Mouse (Mus musculus): ENCODE measurements around the gene Adar.

Gene Adar

DNA sequence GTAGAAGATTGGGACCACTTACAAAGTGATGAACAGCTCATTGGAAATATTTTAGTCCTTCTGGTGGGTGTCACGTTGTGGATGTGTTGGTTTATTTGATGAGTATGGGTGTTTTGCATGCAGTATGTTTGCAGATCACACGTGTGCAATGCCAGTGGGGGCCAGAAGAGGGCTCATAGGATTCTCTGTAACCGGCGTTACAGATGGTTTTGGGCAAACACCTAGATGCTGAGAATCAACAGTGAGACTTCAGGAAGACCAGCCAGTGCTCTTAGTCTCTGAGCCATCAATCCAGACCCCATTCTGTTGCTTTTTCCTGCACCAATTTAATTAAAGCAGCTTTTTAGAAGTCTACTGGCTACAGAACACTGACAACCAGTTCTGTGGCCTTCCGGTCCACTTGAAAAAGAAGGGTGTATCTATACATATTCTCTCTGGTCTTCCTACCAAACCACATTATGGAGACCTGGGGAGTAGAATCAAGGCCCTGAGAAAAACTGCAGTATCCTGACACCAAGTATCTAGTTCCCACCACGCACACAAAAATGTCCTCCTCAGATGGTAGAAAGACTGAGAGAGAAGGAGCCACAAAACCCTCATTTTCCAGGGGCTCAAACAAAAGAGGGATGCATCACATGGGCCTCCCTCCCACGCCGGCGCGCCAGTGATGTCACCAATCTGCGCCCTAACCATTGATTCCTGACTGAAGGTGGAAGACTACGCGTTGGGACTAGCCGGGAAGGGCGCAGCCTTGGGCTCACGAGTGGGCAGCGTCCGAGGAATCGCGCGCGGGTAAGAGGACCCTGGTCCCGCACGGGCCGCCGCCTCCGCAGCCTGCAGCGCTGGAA, at the start of gene Adar:
Adar (plus strand) TSS at position 664 of the 848 bp plus-strand sequence.
- peak; percentile 69 for DNase-seq

DNA sequence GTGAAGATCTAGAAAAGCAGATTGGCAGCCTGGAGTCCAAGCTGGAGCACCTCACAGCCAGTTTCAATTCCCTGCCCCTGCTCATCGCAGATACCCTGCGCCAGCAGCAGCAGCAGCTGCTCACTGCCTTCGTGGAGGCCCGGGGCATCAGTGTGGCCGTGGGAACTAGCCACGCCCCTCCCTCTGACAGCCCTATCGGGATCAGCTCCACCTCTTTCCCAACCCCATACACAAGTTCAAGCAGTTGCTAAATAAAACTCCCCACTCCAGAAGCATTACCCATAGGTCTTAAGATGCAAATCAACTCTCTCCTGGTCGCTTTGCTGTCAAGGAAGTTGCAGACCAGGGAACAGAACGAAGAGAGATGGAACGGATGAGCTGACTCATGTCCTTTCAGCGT, 47.7 kb upstream of the Adar start:
- no peak for DNase-seq

DNA sequence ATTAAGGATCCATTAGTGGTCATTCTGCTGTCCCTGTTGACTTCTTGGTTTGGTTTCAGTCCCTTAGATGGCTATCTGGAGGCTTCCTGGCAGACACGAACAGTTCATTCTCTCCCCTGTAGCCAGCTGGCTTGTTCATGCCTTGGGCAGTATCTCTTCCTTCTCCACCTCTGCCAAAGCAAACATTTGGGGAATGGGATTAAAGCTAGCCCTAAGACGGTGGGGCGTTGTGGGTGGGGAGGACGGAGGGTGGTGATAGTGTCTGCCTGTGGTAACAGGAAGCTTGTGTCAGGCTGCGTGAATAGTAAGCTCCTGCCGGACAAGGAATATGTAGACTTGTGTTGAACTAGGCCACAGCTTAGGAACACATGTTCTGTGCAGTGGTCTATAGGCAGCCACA, 43.5 kb upstream of the Adar start:
- no peak for DNase-seq

DNA sequence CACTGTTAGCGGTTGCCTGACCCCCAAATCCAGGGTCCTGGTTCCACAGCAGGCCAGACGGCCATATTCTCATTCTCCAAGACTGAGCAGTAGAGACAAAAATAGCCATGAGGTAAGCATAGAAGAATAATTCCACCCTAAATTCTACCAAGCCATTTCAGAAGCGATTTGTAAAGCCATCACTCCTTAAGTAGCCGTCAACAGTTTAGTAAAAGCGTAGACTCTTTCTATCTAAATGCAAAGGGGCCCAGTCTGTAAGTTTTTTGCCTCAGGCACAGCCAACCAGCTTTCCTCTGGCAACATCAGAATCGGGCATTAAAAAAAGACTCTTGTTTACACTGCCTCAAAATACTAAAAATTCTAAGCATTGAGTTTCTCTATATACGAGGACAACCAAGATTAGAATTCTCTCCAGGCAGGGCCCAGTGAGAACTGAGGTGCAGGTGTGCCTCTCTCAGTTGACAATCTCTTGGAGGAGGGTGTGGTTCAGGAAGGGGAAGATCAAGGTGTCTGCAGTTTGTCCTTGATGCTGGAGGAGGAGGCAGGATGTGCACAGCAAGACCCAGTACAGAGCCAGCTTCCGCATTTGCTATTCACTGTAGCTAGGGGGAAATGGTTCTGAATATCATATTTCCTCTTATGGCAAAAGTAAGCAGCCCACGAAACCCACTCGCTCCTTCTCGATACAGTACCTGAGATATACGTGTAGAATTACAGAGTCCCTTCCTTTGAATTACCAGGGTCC, 42.1 kb upstream of the Adar start:
- no peak for DNase-seq

GRCm38 (mm10) chr3:89677617-89678016, 37.2 kb upstream of the Adar start:
- no peak for DNase-seq

DNA sequence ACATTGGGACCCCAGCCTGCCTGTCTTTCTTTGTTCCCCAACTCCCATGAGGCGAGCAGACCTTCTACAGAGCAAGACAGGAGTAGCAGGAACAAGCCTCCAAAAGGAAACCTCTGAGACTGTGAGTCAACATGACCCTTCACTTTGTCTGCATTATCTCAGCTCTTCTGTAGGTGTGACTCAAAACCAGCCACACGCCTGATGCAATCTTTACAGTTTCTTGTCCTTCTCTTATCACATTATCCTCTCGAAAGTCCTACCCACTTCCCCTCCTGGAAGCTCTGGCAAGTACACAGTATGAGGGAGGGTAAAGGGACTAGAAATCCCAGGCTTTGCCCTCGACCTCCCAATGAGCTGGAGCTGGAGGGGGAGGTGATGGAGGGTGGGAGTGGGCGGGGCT, 28.8 kb upstream of the Adar start:
- DNase-seq = no peak

- peak; percentile 90 for DNase-seq
Observed at GRCm38 (mm10) chr3:89688694-89689581, 25.9 kb upstream of the Adar start.

DNA sequence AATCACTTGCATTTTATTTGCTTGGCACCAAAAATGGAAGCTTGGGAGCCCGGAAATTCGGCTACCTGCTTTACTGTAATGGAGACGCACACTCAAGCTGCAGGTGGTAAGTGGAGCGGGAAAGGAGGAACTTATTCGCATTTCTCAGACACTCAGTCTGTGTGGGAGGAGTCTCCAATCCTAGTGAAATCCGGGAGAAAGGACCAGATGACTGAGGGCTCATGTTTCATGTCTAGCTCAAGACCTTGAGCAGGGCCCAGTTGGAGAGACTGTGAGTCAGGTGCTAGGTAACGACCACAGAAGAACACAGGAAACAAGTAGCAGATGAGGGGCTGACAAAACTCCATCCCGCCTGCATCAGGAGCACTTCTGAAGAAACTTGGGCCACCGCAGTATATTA, 23.0 kb upstream of the Adar start:
- no peak for DNase-seq

- DNase-seq = no peak
Observed at GRCm38 (mm10) chr3:89696152-89696821, 18.5 kb upstream of the Adar start.

- no peak for DNase-seq
Observed at GRCm38 (mm10) chr3:89698958-89699357, 15.9 kb upstream of the Adar start.

GRCm38 (mm10) chr3:89700461-89700860, 14.4 kb upstream of the Adar start:
- no peak for DNase-seq

- no peak for DNase-seq
Observed at GRCm38 (mm10) chr3:89703596-89703995, 11.2 kb upstream of the Adar start.

DNA sequence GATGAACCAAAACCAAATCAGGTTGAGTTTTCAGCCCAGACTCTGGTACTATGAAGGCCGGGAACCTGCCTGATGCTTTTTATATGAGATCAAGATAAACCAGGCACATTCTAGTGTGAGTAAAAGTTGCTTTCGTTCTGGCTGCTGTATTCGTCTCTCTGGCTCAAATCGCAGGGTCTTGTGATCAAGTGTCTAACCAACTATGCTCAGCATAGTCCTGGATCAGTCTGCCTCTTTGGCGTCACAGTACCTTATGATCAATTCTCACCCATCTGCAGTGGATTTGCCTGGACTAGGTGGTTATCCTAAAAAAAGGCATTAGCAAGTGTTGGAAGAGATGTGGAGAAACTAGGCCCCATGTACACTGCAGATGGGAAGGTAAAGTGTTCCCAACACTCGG, 10.8 kb upstream of the Adar start:
- DNase-seq = no peak

- peak; percentile 23 for DNase-seq
Observed at GRCm38 (mm10) chr3:89715207-89715966, 565 bp downstream of the Adar start.

GRCm38 (mm10) chr3:89715967-89716256, 1.1 kb downstream of the Adar start:
- DNase-seq = no peak

DNA sequence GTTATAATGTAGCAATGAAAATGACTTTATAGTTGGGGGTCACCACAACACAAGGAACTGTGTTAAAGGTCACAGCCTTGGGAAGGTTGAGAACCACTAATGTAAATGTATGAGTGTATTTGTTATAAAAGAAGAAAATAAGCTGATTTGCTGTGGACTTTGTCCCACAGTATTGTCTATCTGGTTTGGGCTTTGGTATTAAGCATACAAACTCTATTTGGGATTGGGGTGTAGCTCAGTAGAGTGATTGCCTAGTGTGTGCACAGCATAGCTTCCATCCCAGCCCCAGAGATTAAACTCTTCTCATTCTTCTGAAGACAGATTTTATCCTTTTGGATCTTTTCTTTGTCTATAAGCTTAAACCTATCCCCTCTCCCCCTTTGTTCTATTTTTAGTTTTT, 7.2 kb downstream of the Adar start:
- no peak for DNase-seq

DNA sequence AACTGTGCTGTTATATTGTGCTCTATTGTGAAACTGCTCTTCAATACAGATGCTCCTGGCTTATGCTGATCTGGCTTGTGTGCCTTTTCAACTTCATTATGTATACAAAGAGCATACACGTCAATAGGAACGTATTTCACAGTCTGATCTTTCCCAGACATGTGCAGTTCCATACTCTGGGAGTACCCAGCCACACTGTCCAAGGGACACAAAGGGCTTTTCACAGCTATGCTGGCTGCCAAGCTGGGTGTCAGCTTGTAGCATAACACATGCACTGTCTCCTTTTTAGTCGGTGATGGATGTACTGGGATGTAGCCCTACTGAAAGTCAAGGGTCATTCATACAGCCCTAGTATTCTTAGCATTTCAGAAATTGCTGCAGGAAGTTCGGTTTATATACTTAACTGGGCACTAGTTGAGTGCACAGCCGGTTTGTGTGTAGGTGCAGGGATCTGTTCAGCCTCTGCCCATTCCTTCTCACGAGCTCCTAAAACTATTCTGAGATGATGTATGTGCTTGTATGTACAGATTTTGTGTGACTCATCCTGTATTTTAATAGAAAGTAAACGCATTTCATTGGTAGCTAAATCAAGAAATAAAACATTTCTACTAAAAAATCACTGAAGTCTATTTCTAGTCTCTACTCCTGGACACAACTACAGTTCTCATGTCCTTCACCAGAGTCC, 8.7 kb downstream of the Adar start:
- DNase-seq = no peak

GRCm38 (mm10) chr3:89727028-89727427, 12.2 kb downstream of the Adar start:
- DNase-seq = peak; percentile 45

- no peak for DNase-seq
Observed at GRCm38 (mm10) chr3:89728848-89729247, 14.0 kb downstream of the Adar start.

DNA sequence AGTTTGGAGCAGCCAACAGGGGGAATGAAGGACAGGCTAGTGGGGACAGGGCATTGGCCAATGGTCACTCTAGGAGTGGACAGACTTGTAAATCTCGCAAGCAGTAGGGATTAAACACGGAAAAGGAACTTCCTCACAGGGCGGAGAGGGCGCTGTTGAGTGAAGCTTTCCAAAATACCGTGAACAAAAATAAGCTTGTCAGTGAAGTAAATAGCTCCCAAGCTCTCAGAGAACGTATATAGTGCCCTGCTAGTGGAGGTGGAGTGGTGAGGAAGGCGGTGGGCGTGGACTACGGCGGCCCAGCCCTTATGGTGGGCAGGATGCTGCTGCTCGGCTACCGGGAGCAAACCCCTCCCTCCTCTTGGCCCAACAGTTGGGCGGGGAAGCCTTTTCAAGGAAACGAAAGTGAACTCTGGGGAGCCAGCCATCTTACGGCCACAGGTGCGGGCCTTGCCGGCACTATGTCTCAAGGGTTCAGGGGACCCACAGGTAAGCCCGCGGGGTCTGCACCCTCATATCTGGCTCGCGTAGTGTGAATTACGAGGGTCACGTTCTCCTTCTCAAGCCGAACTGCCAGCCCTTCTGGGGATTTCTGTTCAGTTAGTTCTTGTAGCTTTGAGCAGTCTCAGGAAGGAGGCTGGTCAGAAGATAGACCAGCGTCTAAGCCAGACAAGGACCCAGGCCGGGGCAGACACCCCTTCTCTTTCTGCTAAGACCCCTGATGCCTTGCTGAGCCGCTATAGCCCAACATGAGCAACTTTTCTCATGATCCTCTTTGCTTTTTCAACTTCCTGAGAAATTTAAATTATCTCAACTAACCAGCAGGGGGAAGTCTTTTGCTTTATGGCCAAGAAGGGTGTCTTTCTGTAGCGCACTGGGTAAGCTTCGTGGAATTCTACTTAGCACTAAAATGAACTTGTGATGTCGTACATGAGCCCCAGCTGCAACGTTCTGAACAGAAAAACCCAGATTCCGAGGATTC, 15.8 kb downstream of the Adar start:
- peak; percentile 89 for DNase-seq

Data from lung, postnatal 14 days (tissue).